Mouse (Mus musculus): ENCODE measurements around the gene Bmp10.

The Bmp10 gene

DNA sequence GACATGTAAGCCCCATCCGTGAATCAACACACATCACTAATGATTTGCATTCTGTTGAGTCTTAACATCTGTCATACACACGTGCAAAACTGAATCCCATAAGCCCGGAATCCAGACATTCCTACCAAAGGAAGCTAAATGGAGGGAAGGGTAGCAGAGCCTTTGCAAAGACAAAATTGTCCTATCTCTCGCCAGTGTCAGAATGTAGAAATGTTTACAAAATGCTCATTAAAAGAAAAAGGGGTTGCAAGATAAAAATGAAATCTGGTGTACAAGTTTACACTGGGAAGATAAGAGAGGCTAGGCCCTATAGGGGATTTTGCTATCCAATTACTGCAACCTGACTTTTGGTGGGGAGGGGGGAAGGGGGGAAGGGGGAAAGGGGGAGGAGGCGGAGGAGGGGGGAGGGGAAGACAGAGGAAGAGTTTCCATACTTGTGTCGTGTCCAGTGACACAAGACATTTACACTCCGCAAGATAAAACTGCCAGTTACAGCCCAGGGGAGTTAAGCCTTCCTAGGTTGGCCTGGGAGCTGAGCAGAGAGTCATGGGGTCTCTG lies at the start of gene Bmp10:
Gene Bmp10, plus strand, starts transcription at position 508 of the 558 bp plus-strand sequence.
- no peak for DNase-seq (ENCODE audit: low spot score)

DNA sequence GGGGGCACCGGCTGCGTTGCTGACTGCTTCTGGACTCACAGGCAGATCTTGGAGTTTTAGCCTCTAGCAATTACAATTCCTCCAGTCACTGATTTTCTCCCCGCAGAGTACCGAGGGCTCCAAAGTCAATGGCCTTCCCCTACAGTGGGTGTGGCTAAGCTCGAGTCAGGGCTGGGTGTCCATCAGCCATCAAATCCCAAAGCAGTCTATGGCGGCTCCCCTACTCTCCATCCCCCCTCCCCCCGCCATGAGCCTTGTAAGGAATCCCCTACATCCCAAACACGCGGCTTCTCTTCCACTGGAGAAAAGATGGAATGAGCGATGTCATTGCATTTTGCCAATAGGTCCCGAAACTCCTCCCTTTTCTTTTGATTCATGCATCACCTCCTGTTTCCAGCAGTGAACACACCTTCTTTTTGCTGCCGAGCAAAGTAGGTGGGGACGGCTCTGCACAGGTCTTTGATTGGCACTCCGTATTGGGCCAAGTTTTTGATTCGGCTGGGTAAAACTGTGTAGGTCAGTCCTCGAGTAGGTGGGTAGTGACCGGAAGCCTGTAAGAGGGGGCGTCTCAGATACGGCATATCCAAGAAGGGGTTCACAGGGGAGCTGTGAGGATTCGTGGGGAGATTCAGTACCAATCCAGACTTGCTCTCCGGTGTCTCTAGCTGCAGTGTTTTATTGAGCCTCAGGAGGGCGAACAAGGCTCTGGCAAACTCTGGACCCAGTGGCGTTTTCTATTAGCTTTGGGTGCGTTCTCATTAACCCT lies 44.7 kb upstream of the Bmp10 start:
- no peak for DNase-seq (ENCODE audit: low spot score)

DNA sequence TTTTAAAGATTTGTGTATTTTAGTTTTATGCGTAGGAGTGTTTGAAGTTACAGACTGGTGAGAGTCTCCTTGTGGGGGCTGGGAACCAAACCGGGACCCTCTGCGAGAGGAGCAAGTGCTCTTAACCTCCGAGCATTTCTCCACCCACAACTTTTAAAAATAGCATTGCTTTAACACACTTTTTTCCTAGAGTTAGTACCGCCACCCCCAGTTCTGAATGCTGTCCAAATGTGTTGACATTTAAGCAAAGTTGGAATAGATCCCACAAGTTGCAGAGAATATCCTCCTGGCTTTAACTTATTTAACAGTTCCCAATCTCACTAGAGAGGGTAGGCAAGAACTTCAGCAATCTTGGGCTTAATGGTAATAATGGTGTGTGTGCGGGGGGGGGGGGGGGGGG lies 44.0 kb upstream of the Bmp10 start:
- DNase-seq (ENCODE audit: low spot score), result no peak

- DNase-seq (ENCODE audit: low spot score), result peak; percentile 70
Observed at GRCm38 (mm10) chr6:87386203-87386602, 42.6 kb upstream of the Bmp10 start.

DNA sequence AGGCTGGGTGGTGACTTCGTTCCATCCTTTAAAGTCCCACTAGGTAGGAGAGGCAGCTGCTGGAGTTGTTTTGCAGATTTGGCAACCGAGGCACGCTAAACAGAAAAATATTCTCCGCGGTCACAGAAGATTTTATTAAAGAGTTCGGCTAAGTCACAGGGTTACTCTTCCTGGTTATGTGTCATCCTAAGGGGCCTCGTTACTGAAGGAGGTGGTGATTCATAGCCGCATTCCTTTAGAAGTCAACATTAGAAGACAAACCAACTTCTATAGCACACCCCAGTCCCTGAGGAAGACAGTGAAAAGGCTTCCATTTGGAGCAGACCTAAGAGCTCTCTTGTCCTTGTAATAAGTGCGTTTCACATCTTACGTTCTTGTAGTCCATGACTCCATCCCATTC lies 42.1 kb upstream of the Bmp10 start:
- no peak for DNase-seq (ENCODE audit: low spot score)

DNA sequence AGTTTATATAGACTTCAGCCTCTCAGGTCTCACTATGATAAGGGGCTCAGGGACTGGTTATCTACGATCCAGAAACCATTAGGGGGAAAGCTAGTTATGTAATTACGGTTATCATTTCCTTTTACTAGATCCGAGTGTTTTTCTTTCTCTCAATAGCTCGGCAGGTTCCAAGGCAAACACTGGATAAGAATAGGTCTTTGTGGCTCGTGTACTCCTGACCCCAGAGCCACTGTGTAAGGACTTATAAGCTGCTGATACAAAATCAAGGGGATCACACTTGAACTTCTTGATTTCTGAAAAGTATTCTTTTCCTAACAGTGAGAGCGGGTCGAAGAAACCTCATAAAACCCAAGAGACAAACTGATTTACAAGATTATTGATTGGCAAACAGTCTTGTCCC lies 39.9 kb upstream of the Bmp10 start, which contains the start of gene Gkn3:
Gene Gkn3, minus strand, starts transcription at position 59 of the 400 bp plus-strand sequence.
- no peak for DNase-seq (ENCODE audit: low spot score)

- DNase-seq (ENCODE audit: low spot score), result no peak
Observed at GRCm38 (mm10) chr6:87389455-87389989, 39.3 kb upstream of the Bmp10 start.

- DNase-seq (ENCODE audit: low spot score), result no peak
Observed at GRCm38 (mm10) chr6:87393466-87394205, 35.2 kb upstream of the Bmp10 start.

DNA sequence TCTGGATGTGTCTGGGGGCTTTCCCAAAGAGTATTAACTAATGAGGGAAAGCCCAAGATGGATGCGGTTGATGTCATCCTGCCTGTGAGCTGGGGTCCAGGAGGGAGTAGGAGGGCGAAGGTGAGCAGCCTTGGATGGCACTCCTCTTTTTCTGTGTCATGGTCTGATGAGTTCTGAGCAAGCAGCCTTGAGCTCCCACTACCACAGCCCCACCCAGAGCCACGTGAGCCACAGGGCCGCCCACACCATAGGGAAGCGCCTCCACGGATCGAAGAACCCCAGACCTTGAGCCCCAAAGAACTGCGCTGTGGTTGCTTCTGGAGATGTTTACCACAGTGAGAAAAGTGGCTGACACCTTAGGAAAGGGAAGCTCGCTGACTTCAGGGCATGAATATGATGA lies 34.0 kb upstream of the Bmp10 start:
- no peak for DNase-seq (ENCODE audit: low spot score)

DNA sequence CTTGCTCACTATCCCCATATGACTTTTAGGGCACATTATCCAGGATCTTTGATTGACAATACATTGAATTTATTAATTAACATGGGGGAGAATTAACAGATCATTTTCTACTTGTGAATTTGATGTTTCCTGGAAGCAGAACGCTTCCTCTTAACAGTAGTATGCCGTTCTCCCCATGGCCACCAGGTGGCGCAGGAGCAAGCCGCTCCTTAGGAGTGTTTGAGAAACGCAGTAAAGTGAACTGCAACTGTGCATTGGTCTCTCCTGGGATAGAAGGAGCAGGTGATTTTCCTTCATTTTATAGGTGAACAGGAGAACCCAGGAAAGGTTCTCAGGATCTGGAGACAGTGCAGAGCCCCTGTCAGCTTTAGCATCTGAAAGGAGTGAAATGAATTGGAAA lies 29.7 kb upstream of the Bmp10 start:
- DNase-seq (ENCODE audit: low spot score), result peak; percentile 83

DNA sequence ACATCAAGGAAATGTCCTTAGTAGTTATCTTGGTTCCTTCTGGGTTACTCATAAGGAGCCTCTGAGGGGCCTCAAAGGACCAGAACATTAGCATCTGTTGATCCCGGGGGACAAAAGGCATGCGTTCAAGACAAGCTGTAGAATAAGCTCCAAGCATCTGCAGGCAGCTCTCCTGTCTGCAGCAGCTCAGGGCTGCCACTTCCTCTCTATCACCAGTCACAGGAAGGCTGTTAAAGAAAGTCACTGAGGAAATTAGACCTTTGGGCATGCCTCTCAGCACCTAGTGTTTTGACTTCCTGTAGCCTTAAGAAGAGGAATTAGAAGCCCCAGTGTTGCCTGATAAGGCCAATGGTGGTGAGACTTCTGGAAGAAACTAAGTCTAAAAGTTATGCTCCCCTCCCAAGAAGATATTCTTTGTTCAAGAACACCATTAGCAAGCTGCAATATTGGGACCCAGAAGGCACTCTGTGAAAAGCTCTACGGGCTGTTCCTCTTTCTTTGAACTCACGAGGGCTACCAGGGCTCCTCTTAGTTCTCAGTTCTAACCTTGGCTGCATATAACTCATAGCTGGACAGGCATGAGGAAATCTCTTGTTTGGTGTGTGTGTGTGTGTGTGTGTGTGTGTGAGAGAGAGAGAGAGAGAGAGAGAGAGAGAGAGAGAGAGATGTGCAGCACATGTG lies 28.8 kb upstream of the Bmp10 start:
- DNase-seq (ENCODE audit: low spot score), result no peak

DNA sequence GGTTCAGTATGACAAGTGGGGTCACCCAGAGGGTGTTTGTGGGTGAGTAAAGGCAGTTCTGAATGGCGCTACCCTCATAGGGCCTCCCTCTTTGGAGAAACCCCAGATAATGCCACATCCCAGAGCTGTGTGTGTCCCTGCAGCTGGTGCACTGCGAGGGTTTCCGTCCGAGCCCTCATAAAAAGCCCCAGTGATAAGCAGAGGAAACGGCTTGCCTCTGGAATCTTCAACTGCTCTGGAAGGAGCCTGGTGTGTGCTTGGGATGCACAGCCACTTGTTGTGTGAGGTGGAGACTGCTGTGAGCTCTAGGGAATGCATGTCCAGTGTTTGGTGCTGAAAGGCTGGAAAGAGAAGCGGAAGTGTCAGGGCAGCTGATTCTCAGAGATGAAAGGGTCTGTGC lies 27.3 kb upstream of the Bmp10 start:
- DNase-seq (ENCODE audit: low spot score), result no peak

DNA sequence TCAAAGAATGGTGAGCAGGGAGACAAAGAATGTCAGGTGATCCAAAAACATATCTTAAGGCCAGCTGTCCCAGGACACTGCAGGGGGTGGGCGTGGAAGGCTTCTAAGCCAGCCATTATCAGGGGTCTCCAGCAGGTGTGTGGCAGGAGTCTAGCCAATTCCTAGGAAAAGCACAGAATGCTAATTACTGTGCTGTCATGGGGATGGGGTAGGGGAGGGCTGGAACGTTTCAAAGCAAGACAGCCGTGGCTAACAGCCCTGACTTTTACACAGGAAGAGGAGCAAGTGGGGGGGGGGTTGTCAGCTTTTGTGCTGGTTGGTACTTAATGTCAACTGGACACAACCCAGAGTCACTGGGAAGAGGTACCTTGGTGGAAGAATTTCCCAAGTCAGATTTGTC lies 16.8 kb upstream of the Bmp10 start:
- no peak for DNase-seq (ENCODE audit: low spot score)

DNA sequence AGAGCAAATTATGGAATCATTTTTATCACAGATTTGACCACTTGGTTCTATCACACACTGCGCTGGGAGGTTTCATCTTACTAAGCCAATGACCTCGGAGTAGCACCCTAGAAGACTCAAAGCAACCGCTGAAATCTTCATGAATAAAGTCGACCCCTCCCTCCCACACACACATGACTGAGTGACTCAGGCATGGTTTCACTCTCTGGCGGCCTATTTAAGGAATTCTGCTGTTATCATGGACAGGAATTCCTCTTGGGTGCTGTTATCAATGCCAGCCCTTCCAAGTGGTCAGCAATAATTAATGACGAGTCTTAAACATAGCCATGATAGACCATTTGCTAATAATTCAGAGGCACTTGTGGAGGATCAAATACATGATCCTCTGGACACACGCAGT lies 6.5 kb upstream of the Bmp10 start:
- no peak for DNase-seq (ENCODE audit: low spot score)

DNA sequence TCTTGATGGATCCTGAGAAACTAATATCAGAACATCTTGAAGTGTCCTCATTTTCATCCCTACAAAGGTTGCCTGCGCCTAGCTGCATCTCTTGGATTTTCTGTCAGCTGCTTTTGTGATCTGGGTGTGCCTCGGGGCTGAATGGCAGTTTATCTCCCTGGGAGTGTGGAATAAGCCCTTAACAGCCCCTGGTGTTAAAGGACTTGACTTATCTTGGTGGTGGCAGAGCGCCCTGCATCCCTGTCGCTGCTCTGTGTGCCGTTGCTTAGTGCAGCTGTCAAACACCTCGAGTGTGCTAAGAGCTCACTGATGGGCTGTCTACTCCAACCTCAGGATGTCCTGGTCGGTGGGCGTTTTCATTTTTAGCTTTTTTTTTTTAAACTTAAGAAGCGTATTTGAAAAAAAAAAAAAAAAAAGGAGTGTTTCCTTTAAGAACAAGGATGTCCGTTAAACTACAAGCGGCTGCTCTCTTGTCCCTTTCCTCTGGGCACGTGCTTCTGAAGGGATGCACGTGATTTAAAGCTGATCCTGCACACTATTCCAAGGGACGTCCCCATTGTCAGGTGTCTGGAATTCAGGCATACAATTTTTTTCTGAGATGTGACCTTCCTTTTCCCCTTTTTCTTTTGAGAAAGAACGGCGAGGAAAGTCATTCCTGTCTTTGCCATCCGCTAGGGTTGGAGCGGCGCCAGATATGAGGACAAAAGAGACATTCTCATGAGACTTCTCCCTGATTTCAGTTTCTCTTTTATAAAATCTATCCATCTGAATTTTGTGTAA lies 4.6 kb upstream of the Bmp10 start:
- no peak for DNase-seq (ENCODE audit: low spot score)

- no peak for DNase-seq (ENCODE audit: low spot score)
Observed at GRCm38 (mm10) chr6:87426954-87427353, 1.8 kb upstream of the Bmp10 start.

DNA sequence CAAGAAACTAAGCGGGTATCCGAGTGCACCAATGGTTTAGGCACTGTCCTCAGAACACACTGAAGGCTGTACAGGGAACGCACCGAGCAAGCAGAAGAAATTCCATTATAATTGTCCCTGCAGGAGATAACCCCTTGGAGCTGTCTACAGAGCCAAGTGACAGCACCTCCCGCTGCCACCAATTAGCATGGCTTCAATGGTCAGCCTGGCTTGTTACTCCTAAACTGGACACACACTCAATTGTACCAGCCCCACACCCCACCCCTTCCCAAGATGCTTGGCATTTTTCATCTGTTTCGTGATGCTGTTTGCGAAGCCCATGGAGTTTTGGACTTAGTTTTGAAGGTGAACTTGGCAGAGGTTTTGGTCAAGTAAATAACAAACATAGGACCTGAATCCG lies 1.2 kb upstream of the Bmp10 start:
- DNase-seq (ENCODE audit: low spot score), result no peak

DNA sequence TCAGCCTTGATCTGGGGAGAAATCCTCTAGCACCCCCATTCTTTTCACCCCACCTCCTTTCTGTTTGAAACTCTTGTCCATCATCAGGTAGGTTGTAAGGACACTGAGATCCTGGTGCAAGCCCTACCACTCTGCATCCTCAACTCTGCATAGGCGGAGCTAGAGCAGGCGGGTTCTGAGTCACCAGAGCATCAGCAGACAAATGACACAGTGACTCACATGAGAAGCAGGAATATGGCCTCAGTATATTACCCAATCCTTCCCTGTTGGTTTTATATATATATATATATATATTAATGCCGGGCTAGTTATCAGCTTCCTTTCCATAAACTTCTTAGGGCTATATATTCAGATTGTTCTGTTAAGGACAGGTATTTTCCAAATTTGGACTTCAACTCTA lies 7.0 kb downstream of the Bmp10 start:
- DNase-seq (ENCODE audit: low spot score), result no peak

GRCm38 (mm10) chr6:87436745-87437144 lies 8.0 kb downstream of the Bmp10 start:
- no peak for DNase-seq (ENCODE audit: low spot score)

GRCm38 (mm10) chr6:87443253-87443652 lies 14.5 kb downstream of the Bmp10 start:
- no peak for DNase-seq (ENCODE audit: low spot score)

DNA sequence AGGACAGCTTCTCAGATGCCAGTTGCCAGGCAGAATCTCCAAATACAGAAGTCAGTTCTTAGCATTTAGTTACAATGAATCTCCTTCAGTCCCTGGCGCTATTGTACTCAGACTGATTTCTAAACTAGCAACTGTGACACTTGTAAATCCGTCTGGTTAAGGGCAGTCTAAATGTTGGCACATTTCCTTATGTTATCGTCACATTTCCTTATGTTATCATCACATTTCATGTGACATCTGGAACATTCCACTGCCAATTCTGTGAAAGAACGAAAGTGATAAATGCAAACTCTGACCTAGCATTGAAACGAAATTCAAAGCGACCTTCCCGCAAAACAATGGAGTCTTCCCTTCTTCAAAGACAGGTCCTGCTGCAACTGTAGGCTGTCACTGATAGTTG lies 16.4 kb downstream of the Bmp10 start:
- no peak for DNase-seq (ENCODE audit: low spot score)

- no peak for DNase-seq (ENCODE audit: low spot score)
Observed at GRCm38 (mm10) chr6:87447217-87447616, 18.4 kb downstream of the Bmp10 start.
